Mouse (Mus musculus): ENCODE results near the gene Adamts4.

DNA sequence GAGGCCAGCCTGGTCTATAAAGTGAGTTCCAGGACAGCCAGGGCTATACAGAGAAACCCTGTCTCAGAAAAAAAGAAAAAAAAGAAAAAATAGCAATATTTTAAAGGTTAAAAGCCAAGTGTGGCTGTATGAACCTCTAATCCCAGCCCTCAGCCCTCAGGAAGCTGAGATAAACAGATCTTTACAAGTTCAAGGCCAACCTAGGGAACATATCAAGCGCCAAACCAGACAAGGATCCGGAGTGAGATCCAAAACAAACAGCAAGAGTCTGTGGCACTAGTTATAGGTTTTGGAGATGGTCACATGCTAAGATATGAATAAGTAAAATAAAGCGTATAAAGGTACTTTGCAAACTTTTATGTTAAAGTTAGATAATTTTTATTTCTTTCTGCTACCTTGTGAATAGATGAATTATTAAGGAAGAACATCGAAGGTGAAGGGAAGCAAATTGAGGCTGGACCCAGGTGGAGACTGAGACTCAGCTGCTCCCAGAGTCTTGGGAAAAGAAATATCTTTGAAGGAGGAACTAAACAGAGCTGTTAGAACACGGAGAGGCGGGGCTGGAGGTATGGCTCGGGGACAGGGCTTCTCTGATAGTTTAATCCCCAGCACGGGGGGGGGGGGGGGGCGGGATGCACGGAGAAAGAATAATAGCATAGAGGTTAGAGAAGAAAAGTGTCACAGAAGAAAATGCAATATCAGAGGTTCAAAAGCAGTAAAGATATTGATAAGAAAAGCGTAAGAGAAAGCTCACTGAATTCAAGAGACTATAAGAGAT is 46.6 kb upstream of the Adamts4 start:
- TF ChIP-seq POLR2A (IDR thresholded peaks at IDR 0.05; ENCODE audit: borderline replicate concordance, control insufficient read depth, low read depth, low read length) (no peak), CTCF (IDR thresholded peaks at IDR 0.05; ENCODE audit: control insufficient read depth, insufficient read depth, low read length) (no peak)
